Mouse (Mus musculus) ES-Bruce4 (cell line): ENCODE measurements around the gene Kcnj9.

ENCODE experiments used
- CTCF ChIP-seq: IDR thresholded peaks from one replicate; pipeline ENCODE4 v1.8.1; 2011; ENCODE audit warnings: low read depth, low read length
- POLR2A ChIP-seq: IDR thresholded peaks from one replicate; pipeline ENCODE4 v1.8.1; 2011; ENCODE audit warnings: low read length; ENCODE audit not compliant: insufficient read depth

DNA sequence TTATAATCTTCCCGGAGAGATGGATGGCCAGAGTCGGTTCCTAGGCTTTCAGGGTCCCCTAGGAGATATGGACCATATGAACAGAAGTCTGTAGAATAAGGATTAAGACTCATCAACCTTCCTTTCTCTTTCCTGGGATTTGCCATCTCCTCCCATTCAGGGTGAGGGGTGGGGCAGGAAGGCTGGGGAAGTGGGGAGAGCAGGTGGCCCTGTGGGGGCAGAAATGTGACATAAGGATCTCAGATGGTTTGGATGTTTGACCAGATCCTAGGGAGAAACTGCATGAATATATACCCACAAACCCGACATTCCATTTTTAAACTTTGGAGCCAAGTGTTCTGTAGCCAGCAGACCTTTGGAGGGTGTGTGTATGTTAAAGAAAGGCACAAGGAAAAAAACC is 1.1 kb downstream of the Kcnj9 start:
- TF ChIP-seq POLR2A = no peak
- TF ChIP-seq CTCF = no peak
